Mouse (Mus musculus): ENCODE data around the gene Zfp59.
"Not testable (repeated sequence)": the region's sequence is repeated elsewhere in the genome, so short reads cannot be mapped to it uniquely, and the experiment has no call there.

The Zfp59 gene

DNA sequence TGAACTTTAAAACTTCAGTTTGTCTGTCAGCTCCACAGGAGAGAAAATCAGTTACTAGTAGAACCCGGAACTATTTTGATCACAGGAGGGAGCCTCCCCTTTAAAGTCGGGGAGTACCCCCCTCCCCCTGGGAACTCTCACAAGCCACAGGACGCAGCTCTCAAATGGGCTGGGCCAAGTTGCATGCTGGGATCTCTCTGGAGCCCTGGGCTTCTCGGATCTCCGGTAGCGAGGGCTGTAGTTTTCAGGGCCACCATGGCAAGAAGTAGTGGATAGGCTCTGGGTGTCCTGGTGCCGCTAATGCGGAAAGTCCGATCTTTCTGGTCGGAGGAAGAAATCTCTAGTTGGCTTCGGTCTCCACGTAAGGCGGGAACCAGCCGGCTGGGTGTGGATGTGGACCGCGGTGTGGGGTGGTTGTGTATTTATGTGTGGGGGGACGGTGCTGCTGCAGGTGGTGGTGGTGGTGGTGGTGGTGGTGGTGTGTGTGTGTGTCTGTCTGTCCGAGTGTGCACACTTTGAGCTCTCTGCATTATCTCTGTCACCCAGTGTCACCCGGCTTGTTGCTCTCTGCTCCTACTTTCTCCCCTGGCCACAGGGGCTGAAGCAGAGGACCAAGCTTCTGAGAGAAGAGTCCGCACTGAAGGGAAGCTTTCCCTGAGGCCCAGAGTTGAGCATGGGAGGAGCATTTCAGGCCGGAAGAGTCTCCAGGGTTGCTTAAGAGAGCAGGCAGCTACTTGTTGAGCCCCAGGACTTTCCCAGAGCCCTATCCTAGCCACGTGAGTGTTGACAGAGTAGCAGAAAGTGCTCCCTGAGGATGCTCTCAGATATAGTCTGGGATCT is 22.2 kb downstream of the Zfp59 start:
- DNase-seq (ENCODE audit: inconsistent age in 2 of 2, low spot score in 1 of 2): peak; percentile 86 to 95

DNA sequence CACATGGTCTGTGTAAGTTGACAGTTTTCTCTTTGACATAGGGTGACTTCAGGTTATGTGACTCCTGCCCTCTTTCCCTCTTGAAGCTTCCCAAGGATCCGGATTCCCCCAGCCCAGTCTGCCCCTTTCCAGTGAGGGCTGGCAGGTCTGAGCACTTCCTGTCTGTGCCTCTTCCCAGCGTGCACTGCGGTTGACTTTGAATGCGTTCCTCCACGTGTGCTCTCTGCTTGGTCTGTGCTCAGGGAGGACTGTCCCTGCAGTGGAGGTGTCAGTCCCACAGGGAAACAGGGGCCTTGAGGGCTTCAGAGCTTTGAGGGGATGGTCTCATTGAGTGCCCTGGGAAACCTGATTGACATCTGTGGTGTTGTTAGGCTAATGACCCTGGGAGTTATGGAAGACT is 24.2 kb downstream of the Zfp59 start:
- not testable (repeated sequence) for DNase-seq (ENCODE audit: inconsistent age in 2 of 2, low spot score in 1 of 2)

DNA sequence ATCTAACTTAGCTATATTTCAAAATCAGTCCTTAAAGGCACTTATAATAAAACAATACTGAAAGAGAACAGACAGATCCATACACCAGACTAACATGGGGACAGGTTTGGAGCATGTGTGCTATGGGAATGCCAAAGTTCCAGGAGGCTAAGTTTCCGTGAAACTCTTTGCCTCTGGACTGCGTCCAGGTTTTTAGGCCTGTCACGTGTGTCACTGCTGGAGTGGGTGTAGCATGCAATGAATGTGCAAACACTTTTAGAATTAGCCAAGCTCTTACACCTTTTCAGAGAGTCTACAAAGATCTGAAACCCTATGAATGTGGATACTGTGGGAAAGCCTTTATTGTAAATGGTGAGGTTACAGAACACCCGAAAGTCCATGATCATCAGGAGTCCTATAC is 43.3 kb downstream of the Zfp59 start:
- no peak for DNase-seq (ENCODE audit: inconsistent age in 2 of 2, low spot score in 1 of 2)

DNA sequence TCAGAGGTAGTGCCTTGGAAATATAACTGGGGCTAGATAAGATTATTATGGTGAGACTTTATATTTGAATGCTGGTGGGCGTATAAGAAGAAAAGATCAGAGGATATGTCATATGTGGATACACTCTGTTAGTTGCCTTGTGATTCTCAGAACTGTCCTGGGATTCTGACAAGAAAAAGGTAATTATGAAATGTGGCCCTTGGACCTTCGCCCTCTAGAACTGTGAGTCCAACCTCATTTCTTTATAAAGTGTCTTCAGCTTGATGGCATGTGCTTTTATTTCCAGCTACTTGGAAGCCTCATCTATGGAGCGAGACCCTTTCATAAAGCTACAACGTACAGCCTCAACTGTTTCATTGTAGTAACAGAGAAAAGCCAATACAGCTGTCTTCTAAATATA is 62.2 kb downstream of the Zfp59 start:
- DNase-seq (ENCODE audit: inconsistent age in 2 of 2, low spot score in 1 of 2): no peak

DNA sequence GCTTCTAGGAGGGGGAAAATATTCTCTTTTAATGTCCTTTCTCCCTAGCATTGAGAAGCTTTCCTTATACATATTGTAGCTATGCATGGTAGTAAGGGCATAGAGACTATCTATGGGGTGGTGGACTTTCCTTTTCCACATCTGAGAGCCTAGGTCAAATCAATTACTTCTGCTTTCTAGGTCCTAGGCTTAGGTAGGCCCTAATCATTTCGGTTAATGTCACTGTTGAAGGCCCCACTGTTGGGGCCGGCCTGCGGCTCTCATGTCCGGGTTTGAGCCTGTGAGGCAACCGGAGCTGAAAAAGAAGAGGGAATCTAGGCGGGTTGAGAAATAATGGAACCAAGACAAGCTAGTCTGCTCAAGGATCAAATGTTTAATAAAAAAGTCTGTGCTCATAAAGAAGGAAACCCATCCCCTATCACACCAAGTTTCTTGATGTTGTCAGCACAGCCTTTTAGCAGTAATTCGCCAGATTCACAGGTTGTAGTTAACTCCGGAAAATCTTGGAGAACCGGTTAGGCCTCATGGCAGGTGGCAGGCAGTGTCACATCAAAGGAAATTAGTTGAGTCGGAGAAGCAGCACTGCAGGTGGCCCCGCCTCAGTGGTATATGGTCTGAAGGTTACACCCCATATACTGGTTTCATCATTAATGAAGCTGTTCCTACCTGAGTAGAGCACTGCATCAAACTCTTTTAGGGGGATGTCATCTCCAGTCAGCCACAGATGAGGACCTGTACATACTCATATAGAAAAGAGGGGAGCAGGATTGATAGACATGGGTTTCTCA is 66.8 kb downstream of the Zfp59 start:
- no peak for DNase-seq (ENCODE audit: inconsistent age in 2 of 2, low spot score in 1 of 2)

Measured in adrenal gland, adult (tissue).